Mouse (Mus musculus) right cerebral cortex, postnatal 25 days (tissue): Measurements from ENCODE around the gene Cmtm3.

Experiments used
- DNase-seq: peaks from one replicate; pipeline ENCODE4 v3.0.0; 2022

Gene Cmtm3

DNA sequence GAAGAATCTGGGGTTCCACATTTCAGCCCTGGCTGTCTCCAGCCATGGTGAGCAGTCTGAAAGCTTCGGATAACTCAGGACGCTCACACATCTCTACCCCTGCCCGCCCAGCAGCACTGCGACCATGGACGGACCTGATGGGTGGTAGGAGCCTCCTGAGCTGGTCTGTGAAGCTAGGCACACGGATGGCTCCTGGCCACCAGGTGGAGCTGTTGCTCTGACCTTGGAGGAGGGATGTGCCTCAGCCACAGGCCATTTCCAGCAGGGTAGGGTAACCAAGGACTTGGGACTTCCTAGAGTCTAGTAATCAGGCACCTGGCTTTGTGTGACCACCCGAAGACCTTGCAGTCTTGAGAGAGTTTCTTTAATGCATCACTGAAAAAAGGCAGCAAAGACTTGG is 4.7 kb downstream of the Cmtm3 start:
- peak; percentile 86 for DNase-seq

DNA sequence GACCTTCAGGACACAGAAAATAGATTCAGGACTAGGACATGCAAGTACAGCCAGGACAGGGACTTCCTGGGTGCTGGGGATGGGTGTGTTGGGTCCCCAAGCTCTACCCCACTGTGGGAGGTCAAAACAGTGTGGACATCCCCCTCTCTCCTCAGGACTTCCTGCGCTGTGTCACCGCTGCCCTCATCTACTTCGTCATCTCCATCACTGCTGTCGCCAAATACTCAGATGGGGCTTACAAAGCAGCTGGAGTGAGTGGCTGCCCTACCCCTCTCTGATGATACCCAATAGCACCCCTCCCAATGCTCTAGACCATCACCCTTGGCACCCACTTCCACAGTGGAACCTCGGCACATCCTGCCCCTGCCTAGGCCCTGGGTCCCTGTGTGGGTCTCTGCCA is 5.4 kb downstream of the Cmtm3 start:
- DNase-seq: no peak

DNA sequence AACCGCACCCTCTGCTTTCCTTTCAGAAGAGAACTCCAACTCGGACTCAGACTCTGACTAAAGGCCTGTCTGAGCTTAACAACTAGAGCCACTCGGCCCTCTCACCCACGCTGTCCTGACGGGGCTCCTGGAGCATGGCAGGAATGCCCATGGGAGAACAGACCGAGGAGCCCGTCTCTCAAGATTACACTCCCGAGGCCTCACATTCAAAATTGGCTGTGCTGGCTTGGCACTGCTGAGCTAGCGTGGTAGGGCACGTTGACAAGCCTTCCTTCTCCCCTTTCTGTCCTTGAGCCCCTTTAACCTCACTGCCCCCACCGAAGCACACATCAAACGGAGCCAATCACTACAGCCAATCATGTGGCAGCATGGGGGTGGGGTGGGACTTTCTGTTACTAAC is 7.5 kb downstream of the Cmtm3 start:
- no peak for DNase-seq

DNA sequence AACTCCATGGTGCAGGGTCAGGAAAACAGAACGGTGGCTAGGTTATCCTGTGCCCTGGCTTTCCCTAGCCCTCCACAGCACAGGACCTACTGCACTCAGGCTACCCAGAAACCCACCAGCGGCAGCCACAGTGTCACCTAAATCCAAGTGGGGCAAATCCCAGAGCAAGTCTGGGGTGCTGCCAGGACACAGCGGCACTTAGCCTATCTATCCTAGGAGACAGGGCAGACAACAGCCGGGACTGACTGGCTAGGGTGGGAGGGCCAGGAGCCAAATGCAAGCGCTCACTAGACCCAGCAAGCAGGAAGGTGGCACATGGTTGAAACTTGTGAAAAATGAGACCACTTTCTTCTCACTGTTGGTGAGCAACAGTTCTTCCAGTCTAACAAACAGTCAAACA is 9.8 kb downstream of the Cmtm3 start:
- no peak for DNase-seq

- DNase-seq: no peak
Measured at GRCm38 (mm10) chr8:104350047-104350446, 10.8 kb downstream of the Cmtm3 start.

- DNase-seq: no peak
Measured at GRCm38 (mm10) chr8:104353186-104353585, 14.0 kb downstream of the Cmtm3 start.

- no peak for DNase-seq
Measured at GRCm38 (mm10) chr8:104354504-104354903, 15.3 kb downstream of the Cmtm3 start.

DNA sequence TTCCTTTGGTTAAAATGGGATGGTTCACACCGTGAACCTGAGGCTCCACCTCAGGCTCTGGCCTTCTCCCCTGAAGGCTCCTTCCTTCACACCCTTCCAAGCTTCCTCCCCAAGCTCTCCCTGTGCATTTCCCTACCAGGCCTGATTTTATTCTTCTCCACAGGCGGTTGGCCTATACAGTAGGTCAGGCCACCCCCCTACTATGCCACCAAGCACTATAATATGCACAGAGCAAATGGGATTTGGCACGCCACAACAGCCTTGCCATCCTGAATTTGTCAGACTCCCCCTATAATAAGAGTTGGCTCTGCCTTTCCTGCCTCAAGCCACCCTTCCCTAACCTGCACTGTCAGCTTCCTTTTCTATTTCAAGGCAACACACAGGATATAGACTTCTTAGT is 19.4 kb downstream of the Cmtm3 start:
- DNase-seq: no peak

DNA sequence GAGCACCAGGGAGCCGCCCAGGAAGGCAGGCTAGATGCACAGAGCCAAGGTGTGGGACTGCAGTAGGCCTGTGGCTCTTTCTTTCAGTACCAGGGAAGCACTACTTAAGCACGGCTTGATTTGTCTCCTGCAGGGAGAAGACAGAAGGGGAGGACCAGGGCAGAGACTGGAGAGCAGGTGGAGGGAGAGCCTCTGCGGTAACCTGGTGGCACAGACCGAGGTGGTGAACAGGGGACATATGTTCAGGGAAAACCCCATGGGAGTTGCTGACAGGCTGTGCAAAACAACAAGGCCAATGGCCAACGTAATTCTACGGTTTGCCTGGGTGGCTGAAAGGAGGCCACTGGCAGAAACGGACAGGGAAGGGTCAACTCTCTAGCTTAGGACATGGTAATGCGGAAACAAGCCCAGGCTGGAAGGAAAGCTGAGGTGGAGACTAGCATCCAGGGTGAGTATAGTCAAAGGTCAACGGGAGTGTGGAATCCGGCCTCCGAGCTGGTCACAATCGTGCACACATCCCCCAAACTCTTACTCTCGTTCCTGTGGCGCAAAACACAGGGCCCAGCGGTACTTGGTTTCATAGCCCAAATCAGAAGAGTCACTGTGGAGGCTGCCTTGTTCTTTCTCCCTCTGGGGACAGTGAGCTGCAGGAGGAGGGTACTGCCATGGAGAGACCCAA is 20.7 kb downstream of the Cmtm3 start:
- no peak for DNase-seq

GRCm38 (mm10) chr8:104365695-104366094 is 26.5 kb downstream of the Cmtm3 start:
- DNase-seq: no peak

- DNase-seq: no peak
Measured at GRCm38 (mm10) chr8:104367398-104367797, 28.2 kb downstream of the Cmtm3 start.

DNA sequence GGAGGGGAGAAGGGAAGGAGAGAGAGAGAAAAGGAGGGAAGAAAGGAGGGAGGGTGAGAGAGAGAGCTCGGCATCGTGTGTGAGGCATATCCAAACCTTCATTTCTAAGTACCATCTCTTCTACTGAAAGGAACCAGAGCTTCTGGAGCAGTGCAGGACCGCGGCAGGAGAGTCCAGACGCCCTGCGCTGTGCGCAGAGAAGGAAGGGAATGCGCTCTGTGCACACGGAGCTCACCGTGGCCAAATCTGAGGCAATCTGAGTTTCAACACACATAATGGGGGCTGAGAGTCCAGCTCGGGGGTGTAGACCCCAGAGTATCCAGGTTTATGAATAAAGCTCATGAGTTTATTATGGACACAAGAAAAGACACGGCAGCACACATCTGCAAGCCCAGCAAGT is 30.4 kb downstream of the Cmtm3 start:
- no peak for DNase-seq

- no peak for DNase-seq
Measured at GRCm38 (mm10) chr8:104370071-104370470, 30.9 kb downstream of the Cmtm3 start.

- no peak for DNase-seq
Measured at GRCm38 (mm10) chr8:104371121-104371520, 31.9 kb downstream of the Cmtm3 start.

- DNase-seq: no peak
Measured at GRCm38 (mm10) chr8:104373779-104374178, 34.6 kb downstream of the Cmtm3 start.

- no peak for DNase-seq
Measured at GRCm38 (mm10) chr8:104374269-104374668, 35.1 kb downstream of the Cmtm3 start.

DNA sequence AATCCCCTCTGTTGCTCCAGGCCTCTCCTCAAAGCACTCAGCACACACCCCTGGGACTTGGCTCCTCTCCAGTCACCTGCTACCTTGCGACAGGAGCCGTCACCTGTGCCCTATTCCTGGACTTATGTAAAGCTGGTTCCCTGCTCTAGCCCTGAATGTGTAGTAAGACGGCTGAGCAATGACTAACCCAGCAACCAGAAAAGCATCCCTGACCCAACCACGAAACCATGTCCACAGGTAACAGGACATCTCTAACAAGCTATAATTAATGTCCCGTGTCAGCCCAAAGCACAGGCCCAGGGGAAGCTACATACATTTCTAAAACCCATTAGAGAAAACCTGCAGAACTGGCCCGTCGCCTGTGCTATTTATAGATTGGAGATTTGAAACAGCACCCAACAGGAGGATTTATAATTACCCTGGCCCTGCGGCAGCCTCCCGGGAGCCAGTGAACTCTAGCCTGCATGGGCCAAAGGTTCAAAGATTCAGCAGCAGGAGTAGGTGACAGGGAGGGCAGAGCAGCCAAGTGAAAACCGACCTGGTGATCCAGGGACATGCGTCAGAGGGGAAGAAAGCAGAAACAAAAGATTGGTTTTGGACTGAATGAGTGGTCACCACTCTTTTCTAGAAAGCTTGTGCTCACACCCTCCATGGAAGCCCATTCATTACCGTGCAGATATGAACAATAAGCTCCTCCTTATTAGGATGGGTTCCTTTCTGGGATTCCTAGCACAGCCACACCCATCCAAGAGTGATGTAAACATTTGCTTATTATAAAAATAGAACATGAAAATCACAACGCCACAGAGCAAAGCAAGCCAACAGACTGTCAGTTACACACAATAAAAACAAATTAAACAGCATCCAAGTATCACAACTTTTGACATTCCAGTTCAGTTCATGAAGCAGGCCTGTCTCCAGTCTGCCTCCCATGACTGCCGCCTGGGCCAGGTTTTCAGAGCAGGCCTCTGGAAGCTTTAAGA is 35.9 kb downstream of the Cmtm3 start:
- DNase-seq: no peak

DNA sequence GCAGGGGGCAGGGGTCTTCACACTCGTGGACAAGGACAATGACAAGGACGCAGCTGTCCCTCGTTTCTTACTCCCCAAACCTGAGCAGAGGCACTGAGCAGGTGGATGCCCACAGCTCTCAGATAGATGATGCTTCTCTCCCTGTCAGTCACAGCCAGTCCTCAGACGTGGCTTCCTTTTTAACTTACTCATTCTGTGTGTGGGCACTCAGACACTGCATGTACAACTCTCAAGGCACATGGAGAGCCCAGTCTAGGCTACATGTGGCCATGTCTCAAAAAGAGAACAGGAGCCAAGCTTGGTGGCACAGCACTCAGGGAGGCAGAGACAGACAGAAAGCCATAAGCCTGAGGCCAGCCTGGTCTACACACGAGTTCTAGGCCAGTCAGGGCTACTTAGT is 36.7 kb downstream of the Cmtm3 start:
- DNase-seq: no peak

- no peak for DNase-seq
Measured at GRCm38 (mm10) chr8:104376669-104377068, 37.5 kb downstream of the Cmtm3 start.

GRCm38 (mm10) chr8:104379301-104379836 is 40.2 kb downstream of the Cmtm3 start:
- no peak for DNase-seq

DNA sequence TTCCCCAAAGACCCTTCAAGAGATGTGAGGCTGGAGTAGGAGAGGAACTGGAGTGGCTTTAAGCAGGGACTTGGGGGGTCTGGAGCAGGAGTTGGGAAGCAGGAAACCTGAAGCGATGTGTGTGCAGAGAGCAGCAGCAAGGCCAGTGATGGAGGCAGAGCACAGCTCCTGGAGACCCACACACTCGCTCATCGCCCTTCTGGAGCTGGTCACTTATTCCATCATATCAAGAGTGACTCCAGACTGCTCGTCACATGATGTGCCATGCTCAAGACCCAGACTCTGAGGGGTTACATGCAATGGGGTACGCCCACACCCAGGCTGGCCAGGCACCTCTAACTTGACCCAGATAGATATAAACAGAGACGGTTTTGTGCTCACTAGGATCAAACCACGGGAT is 41.1 kb downstream of the Cmtm3 start:
- DNase-seq: no peak

- no peak for DNase-seq
Measured at GRCm38 (mm10) chr8:104380961-104381411, 41.8 kb downstream of the Cmtm3 start.

- no peak for DNase-seq
Measured at GRCm38 (mm10) chr8:104383296-104383695, 44.1 kb downstream of the Cmtm3 start.

- no peak for DNase-seq
Measured at GRCm38 (mm10) chr8:104383977-104384376, 44.8 kb downstream of the Cmtm3 start.
